ENCODE assay signal across 18 mouse cellular contexts in genomic region chr9:113755888-113756719, GRCm38 (mm10). TPM values are rescaled to one million over a fixed set of nuclear protein-coding genes. Genes with fewer than 3 reads are reported as not detected.
DNase-seq lines count a peak whose midpoint lies in the region; ATAC-seq and TF ChIP-seq lines count a peak whose summit lies in the region.
"Had no signal": no experiment of that assay in that cellular context is flagged by ENCODE, and none has a peak within 500 bp of the region (broad histone marks: within the 10 kb centered on the region; RNA-seq: fewer than 3 reads in every experiment).

No protein-coding gene starts in this region.

- no peaks in the 10 kb centered on the region for H3K4me1 ChIP-seq in intestine, embryonic 15.5 days (replicated peaks)
- H3K4me1 ChIP-seq in intestine, postnatal 0 days (replicated peaks; ENCODE audit: control insufficient read depth, insufficient read depth, low read length): no peaks in the 10 kb centered on the region
- peaks cover 39% of the 10 kb centered on the region for H3K4me1 ChIP-seq in E14TG2a.4 (replicated peaks; ENCODE audit: low read depth, low read length)
- H3K4me1 ChIP-seq in liver, postnatal 0 days (ENCODE audit: insufficient read depth): peaks cover 6% of the 10 kb centered on the region
- H3K4me1 ChIP-seq in forebrain, embryonic 10.5 days: peaks cover 9% of the 10 kb centered on the region
- H3K4me1 ChIP-seq: embryonic facial prominence, embryonic 13.5 days; neural tube, embryonic 13.5 days had no signal

- H3K36me3 ChIP-seq in intestine, embryonic 15.5 days: no peaks in the 10 kb centered on the region
- H3K36me3 ChIP-seq in intestine, postnatal 0 days (ENCODE audit: control insufficient read depth, insufficient read depth): peaks cover 5% of the 10 kb centered on the region; the same call in 1 of the 2 replicates
- H3K36me3 ChIP-seq in E14TG2a.4 (ENCODE audit: insufficient read depth, low read length): 0 out of 2 replicates have a peak, but pooled peaks cover 3% of the 10 kb centered on the region
- H3K36me3 ChIP-seq in liver, postnatal 0 days (replicated peaks; ENCODE audit: insufficient read depth, low read length): peaks cover 4% of the 10 kb centered on the region
- H3K36me3 ChIP-seq in forebrain, embryonic 10.5 days (replicated peaks): peaks cover 24% of the 10 kb centered on the region
- H3K36me3 ChIP-seq: neural tube, embryonic 13.5 days had no signal

- TF ChIP-seq CTCF in intestine, postnatal 0 days (IDR thresholded peaks at IDR 0.05; ENCODE audit: low read depth): no peak
- no peak for TF ChIP-seq CTCF in E14TG2a.4 (conservative IDR thresholded peaks at IDR 0.05; ENCODE audit: low read length)
- TF ChIP-seq CTCF in liver, postnatal 0 days (IDR thresholded peaks at IDR 0.05; ENCODE audit: low read depth): no peak

- H3K27ac ChIP-seq in intestine, embryonic 15.5 days: no peak overlapping the region
- H3K27ac ChIP-seq in intestine, postnatal 0 days (ENCODE audit: low read depth, low read length): no peak overlapping the region
- H3K27ac ChIP-seq in liver, postnatal 0 days (ENCODE audit: low read depth): no peak overlapping the region; the same call in 1 of the 2 replicates
- no peak overlapping the region for H3K27ac ChIP-seq in forebrain, embryonic 10.5 days
- H3K27ac ChIP-seq: embryonic facial prominence, embryonic 13.5 days; forebrain, embryonic 13.5 days; neural tube, embryonic 13.5 days had no signal

- ATAC-seq in intestine, embryonic 15.5 days: peak; percentile 42; the same call in 1 of the 2 replicates
- no peak for ATAC-seq in intestine, postnatal 0 days
- peak; percentile 83 for ATAC-seq in erythroid progenitor cell, adult 5-6 weeks (replicated peaks; ENCODE audit: low FRiP score, poor library complexity, severe bottlenecking)
- ATAC-seq in liver, postnatal 0 days: peak; percentile 88
- ATAC-seq: forebrain, embryonic 13.5 days; hindbrain, embryonic 16.5 days had no signal

- H3K4me2 ChIP-seq in intestine, embryonic 15.5 days (replicated peaks): no peak overlapping the region
- no peak overlapping the region for H3K4me2 ChIP-seq in intestine, postnatal 0 days (replicated peaks; ENCODE audit: low read depth)
- H3K4me2 ChIP-seq in liver, postnatal 0 days (ENCODE audit: low read depth, low read length): peak overlapping the region; percentile 56
- H3K4me2 ChIP-seq: embryonic facial prominence, embryonic 13.5 days; forebrain, embryonic 13.5 days; neural tube, embryonic 13.5 days had no signal

- no peak for TF ChIP-seq EP300 in liver, postnatal 0 days (IDR thresholded peaks at IDR 0.05; ENCODE audit: low read depth)

- no peaks in the 10 kb centered on the region for H3K27me3 ChIP-seq in intestine, embryonic 15.5 days (replicated peaks)
- no peaks in the 10 kb centered on the region for H3K27me3 ChIP-seq in intestine, postnatal 0 days (replicated peaks; ENCODE audit: control insufficient read depth, insufficient read depth, low read length)
- no peaks in the 10 kb centered on the region for H3K27me3 ChIP-seq in E14TG2a.4 (ENCODE audit: insufficient read depth, low read length)
- H3K27me3 ChIP-seq in liver, postnatal 0 days (ENCODE audit: insufficient read depth, low read length): no peaks in the 10 kb centered on the region
- no peaks in the 10 kb centered on the region for H3K27me3 ChIP-seq in forebrain, embryonic 10.5 days (ENCODE audit: poor library complexity, severe bottlenecking)
- H3K27me3 ChIP-seq: embryonic facial prominence, embryonic 13.5 days; forebrain, embryonic 13.5 days; megakaryocyte, embryonic 14.5 days; neural tube, embryonic 13.5 days had no signal

- 90% methylated on average over 15 of the region's 15 CpGs for WGBS in intestine, embryonic 15.5 days
- WGBS in intestine, postnatal 0 days: 83% methylated on average over 15 of the region's 15 CpGs
- WGBS in liver, postnatal 0 days (ENCODE audit: insufficient replicate concordance): 52% methylated on average over 15 of the region's 15 CpGs
- 91% methylated on average over 15 of the region's 15 CpGs for WGBS in forebrain, embryonic 10.5 days

- H3K4me3 ChIP-seq in intestine, embryonic 15.5 days (replicated peaks): no peak overlapping the region
- no peak overlapping the region for H3K4me3 ChIP-seq in intestine, postnatal 0 days (ENCODE audit: low read depth, low read length)
- H3K4me3 ChIP-seq in E14TG2a.4 (replicated peaks; ENCODE audit: low read length): 0 out of 2 replicates have a peak overlapping the region, but pooled peaks have one; percentile 37
- peak overlapping the region; percentile 6; the same call in 1 of the 2 replicates for H3K4me3 ChIP-seq in liver, postnatal 0 days (ENCODE audit: low read depth, low read length)
- H3K4me3 ChIP-seq in forebrain, embryonic 10.5 days: no peak overlapping the region
- H3K4me3 ChIP-seq: embryonic facial prominence, embryonic 13.5 days; forebrain, embryonic 13.5 days; megakaryocyte, embryonic 14.5 days; neural tube, embryonic 13.5 days had no signal

- no peak overlapping the region for H3K9ac ChIP-seq in intestine, embryonic 15.5 days
- no peak overlapping the region for H3K9ac ChIP-seq in intestine, postnatal 0 days (ENCODE audit: low read depth, low read length)
- H3K9ac ChIP-seq in liver, postnatal 0 days (replicated peaks): peak overlapping the region; percentile 27; the same call in 1 of the 2 replicates
- H3K9ac ChIP-seq: embryonic facial prominence, embryonic 13.5 days; forebrain, embryonic 13.5 days; neural tube, embryonic 13.5 days had no signal

- peak; percentile 31 for DNase-seq in liver, postnatal 0 days
- DNase-seq in forebrain, embryonic 10.5 days (ENCODE audit: extremely low spot score, low spot score): no peak
- DNase-seq in cerebellum, postnatal 14 days: no peak
- no peak for DNase-seq in cerebellum, adult 9-11 months
- DNase-seq: adrenal gland, postnatal 14 days; heart, adult 11 months; heart, postnatal 10 days; kidney, postnatal 25 days; thymus, postnatal 25 days had no signal

- H3K9me3 ChIP-seq in intestine, embryonic 15.5 days: no peaks in the 10 kb centered on the region
- H3K9me3 ChIP-seq in intestine, postnatal 0 days (ENCODE audit: control insufficient read depth): no peaks in the 10 kb centered on the region
- peaks cover 3% of the 10 kb centered on the region; the same call in 1 of the 2 replicates for H3K9me3 ChIP-seq in E14TG2a.4 (ENCODE audit: low read length)
- 0 out of 2 replicates have a peak, but pooled peaks cover 3% of the 10 kb centered on the region for H3K9me3 ChIP-seq in liver, postnatal 0 days (ENCODE audit: low read length)
- H3K9me3 ChIP-seq in forebrain, embryonic 10.5 days: peaks cover 13% of the 10 kb centered on the region; the same call in 1 of the 2 replicates
- H3K9me3 ChIP-seq: forebrain, embryonic 13.5 days; neural tube, embryonic 13.5 days had no signal

RNA-seq across cellular contexts. Expression of gene Clasp2, which starts 14.8 kb away (rescaled TPM):
- polyA plus RNA-seq in intestine, embryonic 15.5 days (2015; fragmentation: Nextera tagmentation; extraction: Ambion mirVana): 21.4 and 22.5 TPM in 2 replicates
- 7.2 and 9.0 TPM in 2 replicates for polyA plus RNA-seq in intestine, postnatal 0 days (2015; fragmentation: Nextera tagmentation; extraction: Ambion mirVana)
- 24.1 and 25.6 TPM in 2 replicates for total RNA-seq in erythroid progenitor cell, adult 5-6 weeks (2015; ENCODE audit: low replicate concordance)
- 31.3 and 36.2 TPM in 2 replicates for total RNA-seq in erythroid progenitor cell, adult 5-6 weeks (2017; ENCODE audit: low replicate concordance)
- 3.9 and 4.9 TPM in 2 replicates for polyA plus RNA-seq in liver, postnatal 0 days (2015; fragmentation: Nextera tagmentation; extraction: Ambion mirVana)
- 33.8 and 36.8 TPM in 2 replicates for polyA plus RNA-seq in forebrain, embryonic 10.5 days (2016; fragmentation: Nextera tagmentation; extraction: Ambion mirVana)

RNA-seq across cellular contexts. Expression of gene Pdcd6ip, which starts 48.0 kb away (rescaled TPM):
- polyA plus RNA-seq in intestine, embryonic 15.5 days (2015; fragmentation: Nextera tagmentation; extraction: Ambion mirVana): 99.6 and 104 TPM in 2 replicates
- 100 and 101 TPM in 2 replicates for polyA plus RNA-seq in intestine, postnatal 0 days (2015; fragmentation: Nextera tagmentation; extraction: Ambion mirVana)
- total RNA-seq in erythroid progenitor cell, adult 5-6 weeks (2015; ENCODE audit: low replicate concordance): 80.4 and 109 TPM in 2 replicates
- total RNA-seq in erythroid progenitor cell, adult 5-6 weeks (2017; ENCODE audit: low replicate concordance): 68.8 and 102 TPM in 2 replicates
- polyA plus RNA-seq in liver, postnatal 0 days (2015; fragmentation: Nextera tagmentation; extraction: Ambion mirVana): 25.4 and 26.8 TPM in 2 replicates
- polyA plus RNA-seq in forebrain, embryonic 10.5 days (2016; fragmentation: Nextera tagmentation; extraction: Ambion mirVana): 56.7 and 56.9 TPM in 2 replicates

Comparison
In these comparisons a context has a peak if more than half of its experiments do, and no peak if none do; other contexts are left out.
1. H3K4me3 ChIP-seq: peak in E14TG2a.4 (single experiment) and liver, postnatal 0 days (single experiment); none in intestine, embryonic 15.5 days (single experiment), intestine, postnatal 0 days (single experiment) and forebrain, embryonic 10.5 days (single experiment).